Mouse (Mus musculus) testis, adult 2 months (tissue): ENCODE results near the gene Acsl1.

Experiments
- CTCF ChIP-seq: fragments of 200-500 bp; IDR thresholded peaks from 2 replicates; pipeline ENCODE4 v1.5.1; 2012; ENCODE audit warnings: low read depth, mild to moderate bottlenecking, inconsistent platforms, low read length, moderate library complexity; ENCODE audit not compliant: control insufficient read depth, insufficient read depth, insufficient replicate concordance
- POLR2A ChIP-seq: fragments of 200-500 bp; IDR thresholded peaks from 2 replicates; pipeline ENCODE4 v1.6.1; 2012; ENCODE audit warnings: low read depth, mild to moderate bottlenecking, inconsistent platforms, low read length, moderate library complexity; ENCODE audit not compliant: control insufficient read depth

DNA sequence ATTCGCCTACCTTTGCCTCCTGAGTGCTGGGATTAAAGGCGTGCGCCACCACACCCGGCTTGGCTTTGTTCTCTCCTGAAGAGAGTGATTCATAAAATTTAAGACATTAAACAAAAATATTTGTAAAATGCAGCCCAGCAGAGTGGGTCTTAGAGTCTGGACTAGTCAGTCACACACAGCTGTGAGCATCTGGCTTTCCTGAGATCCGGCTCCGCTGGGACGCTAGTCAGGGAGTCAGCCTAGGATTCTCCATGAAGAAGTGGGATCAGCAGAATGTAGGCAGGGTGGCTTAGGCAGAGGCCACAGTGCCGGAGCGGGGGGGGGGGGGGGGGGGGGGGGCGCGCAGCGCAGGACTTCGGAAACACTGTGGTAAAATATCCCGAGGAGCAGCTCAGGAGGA, 99.8 kb downstream of the Acsl1 start:
- TF ChIP-seq CTCF, result no peak
- no peak for TF ChIP-seq POLR2A
